Mouse (Mus musculus) limb, embryonic 14.5 days (tissue): ENCODE measurements around the gene Actg1. TPM values are rescaled to one million over a fixed set of nuclear protein-coding genes. Genes with fewer than 3 reads are reported as not detected.

Experiments used
- ATAC-seq: fragments of 200-750 bp; cut with Nextera tagmentation; 2 replicates; pipeline ENCODE4 v1.8.0; 2017; ENCODE audit warnings: low read depth, moderate number of reproducible peaks, moderate TSS enrichment; ENCODE audit not compliant: low FRiP score
- DNase-seq: peaks from one replicate; pipeline ENCODE4 v3.0.0-alpha.2; 2015; ENCODE audit warnings: low spot score
- H3K27ac ChIP-seq: fragments of 300-500 bp; sonication (generic); replicated peaks from 2 replicates; pipeline ENCODE4 v1.5.1; 2014; ENCODE audit warnings: low read depth, mild to moderate bottlenecking, low read length, moderate library complexity, mixed read lengths
- H3K27me3 ChIP-seq: fragments of 300-500 bp; sonication (generic); 2 replicates; pipeline ENCODE4 v1.6.1; 2014; ENCODE audit warnings: low read length, mixed read lengths; ENCODE audit not compliant: control insufficient read depth, insufficient read depth
- H3K36me3 ChIP-seq: fragments of 300-500 bp; sonication (generic); 2 replicates; pipeline ENCODE4 v1.6.1; 2014; ENCODE audit warnings: mild to moderate bottlenecking, low read length, moderate library complexity, mixed read lengths; ENCODE audit not compliant: control insufficient read depth, insufficient read depth
- H3K4me1 ChIP-seq: fragments of 300-500 bp; sonication (generic); 2 replicates; pipeline ENCODE4 v1.6.1; 2014; ENCODE audit warnings: antibody characterized with exemption, low read length, mixed read lengths; ENCODE audit not compliant: control insufficient read depth, insufficient read depth
- H3K4me2 ChIP-seq: fragments of 300-500 bp; sonication (generic); replicated peaks from 2 replicates; pipeline ENCODE4 v1.6.1; 2014; ENCODE audit warnings: low read depth, mild to moderate bottlenecking, low read length, moderate library complexity; ENCODE audit not compliant: severe bottlenecking
- H3K4me3 ChIP-seq: fragments of 300-500 bp; sonication (generic); replicated peaks from 2 replicates; pipeline ENCODE4 v1.5.1; 2014; ENCODE audit warnings: low read length
- H3K9ac ChIP-seq: fragments of 300-500 bp; sonication (generic); 2 replicates; pipeline ENCODE4 v1.6.1; 2014; ENCODE audit warnings: mild to moderate bottlenecking, low read depth, low read length, moderate library complexity; ENCODE audit not compliant: severe bottlenecking
- H3K9me3 ChIP-seq: fragments of 300-500 bp; sonication (generic); 2 replicates; pipeline ENCODE4 v1.6.1; 2016; ENCODE audit warnings: low read length; ENCODE audit not compliant: control insufficient read depth
- POLR2A ChIP-seq: fragments of 200-500 bp; IDR thresholded peaks from 2 replicates; pipeline ENCODE4 v1.8.0; 2012; ENCODE audit warnings: inconsistent platforms, mild to moderate bottlenecking, moderate library complexity, borderline replicate concordance; ENCODE audit not compliant: insufficient read depth, insufficient read length; ENCODE audit errors: extremely low read depth
- WGBS: fragments of 180-500 bp; shearing (Covaris S2); extraction: QIAGEN DNeasy Blood & Tissue Kit; methylation state at CpG from one replicate; pipeline ENCODE4 v1.1.7; 2014; 5-methylcytosine and 5-hydroxymethylcytosine counted together
- polyA plus RNA-seq, 2 experiments: library from polyadenylated mRNA; depleted of rRNA in 1 of 2; stranded (reverse) in 1 of 2; unstranded in 1 of 2; fragments of >200 nt; fragmentation: Nextera tagmentation in 1 of 2; extraction: Ambion mirVana in 1 of 2; gene quantifications; 2 replicates each; pipeline versions ENCODE4 v1.2.1 to v1.2.3; 2012 to 2014

The Actg1 gene
- polyA plus RNA-seq, 2 experiments, result 1,359 to 2,223 TPM

- Histone ChIP-seq H3K4me2 (peak overlapping the region; percentile 84), H3K4me1 (peaks cover 12% of the 10 kb centered on the region), H3K36me3 (peaks cover 78% of the 10 kb centered on the region), H3K27me3 (no peaks in the 10 kb centered on the region), H3K4me3 (peak overlapping the region; percentile 68), H3K9ac (peak overlapping the region; percentile 62), H3K9me3 (no peaks in the 10 kb centered on the region), H3K27ac (no peak overlapping the region)
- no peak for TF ChIP-seq POLR2A
- peak; percentile 5; the same call in 1 of the 2 replicates for ATAC-seq
- 4% methylated on average over 33 of the region's 40 CpGs for WGBS
- peak; percentile 53 for DNase-seq
Measured at GRCm38 (mm10) chr11:120378031-120378610, 29.8 kb upstream of the Actg1 start.

DNA sequence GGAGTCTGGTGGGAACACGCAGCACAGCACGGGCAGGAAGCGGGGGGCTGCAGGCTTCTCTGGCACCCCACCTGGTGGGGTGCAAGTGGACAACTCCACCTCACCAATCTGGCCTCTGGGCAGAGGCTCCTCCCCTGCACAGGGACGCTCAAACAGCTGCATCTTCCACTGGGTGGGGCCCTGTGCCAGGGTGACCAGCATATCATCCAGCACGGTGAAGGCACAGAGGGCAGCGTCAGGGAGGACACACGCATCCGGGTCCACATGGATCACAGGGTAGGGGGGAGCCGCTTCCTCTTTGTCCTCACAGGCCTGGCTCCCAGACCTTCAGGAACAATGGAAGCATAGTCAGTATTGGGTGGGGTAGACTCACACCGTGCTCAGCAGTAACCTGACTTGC, 29.0 kb upstream of the Actg1 start:
- peaks cover 78% of the 10 kb centered on the region for H3K36me3 ChIP-seq
- DNase-seq, result no peak
- ATAC-seq, result no peak
- no peak for TF ChIP-seq POLR2A
- WGBS, result 84% methylated on average over 10 of the region's 10 CpGs
- H3K4me2 ChIP-seq, result peak overlapping the region; percentile 84
- peak overlapping the region; percentile 68 for H3K4me3 ChIP-seq
- H3K27me3 ChIP-seq, result no peaks in the 10 kb centered on the region
- peaks cover 12% of the 10 kb centered on the region for H3K4me1 ChIP-seq
- 0 out of 2 replicates have a peak overlapping the region, but pooled peaks have one; percentile 62 for H3K9ac ChIP-seq
- H3K9me3 ChIP-seq, result no peaks in the 10 kb centered on the region
- no peak overlapping the region for H3K27ac ChIP-seq

DNA sequence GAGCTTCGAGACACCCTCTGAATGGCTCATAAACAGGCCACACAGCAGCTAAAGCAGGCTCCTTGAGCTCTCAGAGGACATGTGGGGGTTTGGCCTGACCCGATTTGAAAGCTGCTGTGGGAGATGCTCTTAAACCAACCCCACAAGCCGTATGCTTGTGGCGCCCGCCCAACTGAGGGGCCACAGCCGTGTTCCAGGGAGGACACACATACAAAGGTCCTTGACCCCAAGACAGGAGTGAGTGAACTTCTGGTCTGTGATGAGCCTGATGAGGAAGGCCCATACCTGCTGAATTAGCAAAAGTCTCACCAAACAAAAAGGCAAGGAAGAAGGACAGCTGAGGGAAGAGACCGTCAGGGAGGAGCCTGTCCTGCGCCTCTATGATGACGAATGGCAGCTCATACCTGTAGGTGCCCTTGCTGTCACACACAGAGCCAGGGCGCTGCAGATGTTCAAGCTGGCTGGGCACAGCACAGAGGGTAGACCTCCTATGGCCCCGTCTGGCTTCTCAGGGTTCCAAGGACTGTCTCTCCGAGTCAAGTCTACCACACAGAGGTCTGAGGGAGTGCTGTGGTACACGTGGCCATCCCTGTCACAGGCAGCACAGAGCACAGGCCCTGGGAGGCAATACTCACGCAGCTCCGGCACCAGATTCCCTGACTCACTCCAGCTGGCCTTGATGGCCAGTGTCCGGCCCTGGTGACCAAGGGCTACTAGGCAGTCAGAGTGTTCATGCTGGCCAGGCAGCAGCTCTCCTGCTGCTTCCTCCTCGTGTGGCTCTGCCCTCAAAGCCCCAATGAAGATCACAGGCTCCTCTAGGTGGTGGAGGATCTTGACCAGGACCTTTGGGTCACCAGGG, 28.2 kb upstream of the Actg1 start:
- no peaks in the 10 kb centered on the region for H3K27me3 ChIP-seq
- ATAC-seq (no peak), DNase-seq (no peak)
- no peaks in the 10 kb centered on the region for H3K9me3 ChIP-seq
- no peak overlapping the region for H3K4me3 ChIP-seq
- TF ChIP-seq POLR2A, result no peak
- H3K27ac ChIP-seq, result no peak overlapping the region
- peaks cover 78% of the 10 kb centered on the region for H3K36me3 ChIP-seq
- H3K4me1 ChIP-seq, result peaks cover 12% of the 10 kb centered on the region
- WGBS, result 91% methylated on average over 17 of the region's 17 CpGs
- H3K9ac ChIP-seq, result 0 out of 2 replicates have a peak overlapping the region, but pooled peaks have one; percentile 62
- H3K4me2 ChIP-seq, result no peak overlapping the region

DNA sequence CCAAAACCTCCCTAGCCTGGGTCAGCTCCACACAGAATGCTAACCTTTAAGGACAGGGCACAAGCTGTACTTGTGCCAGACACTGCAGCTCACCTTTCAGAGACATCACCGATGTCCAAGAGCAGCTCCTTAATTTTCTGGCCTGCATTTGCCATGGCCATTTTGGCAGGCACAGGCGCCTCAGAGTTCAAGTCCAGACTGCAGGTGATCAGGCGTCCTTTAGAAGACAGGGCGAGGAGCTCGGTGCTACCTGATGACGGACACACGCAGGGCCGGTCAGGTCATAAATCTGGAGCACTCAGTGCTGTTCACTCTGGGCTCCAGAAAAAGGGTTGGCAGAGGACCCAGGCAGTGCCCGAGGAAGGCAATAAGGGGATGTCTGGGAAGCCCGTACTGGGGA, 27.0 kb upstream of the Actg1 start:
- ATAC-seq (no peak), DNase-seq (no peak)
- Histone ChIP-seq H3K4me2 (no peak overlapping the region), H3K4me1 (peaks cover 12% of the 10 kb centered on the region), H3K9me3 (no peaks in the 10 kb centered on the region), H3K36me3 (peaks cover 78% of the 10 kb centered on the region), H3K4me3 (no peak overlapping the region), H3K9ac (no peak overlapping the region), H3K27ac (no peak overlapping the region), H3K27me3 (no peaks in the 10 kb centered on the region)
- TF ChIP-seq POLR2A, result no peak
- 92% methylated on average over 10 of the region's 10 CpGs for WGBS

GRCm38 (mm10) chr11:120373820-120374586, 25.7 kb upstream of the Actg1 start:
- Histone ChIP-seq H3K9ac (no peak overlapping the region), H3K4me1 (peaks cover 10% of the 10 kb centered on the region), H3K9me3 (no peaks in the 10 kb centered on the region), H3K4me3 (no peak overlapping the region), H3K27me3 (no peaks in the 10 kb centered on the region), H3K36me3 (peaks cover 82% of the 10 kb centered on the region), H3K27ac (no peak overlapping the region), H3K4me2 (no peak overlapping the region)
- 86% methylated on average over 22 of the region's 23 CpGs for WGBS
- no peak for ATAC-seq
- no peak for TF ChIP-seq POLR2A
- DNase-seq, result no peak
